Mouse (Mus musculus) neural tube, embryonic 13.5 days (tissue): Measurements from ENCODE around the gene Sox6. TPM values are rescaled to one million over a fixed set of nuclear protein-coding genes. Genes with fewer than 3 reads are reported as not detected.

Experiments used
- ATAC-seq: fragments of 200-750 bp; cut with Nextera tagmentation; 2 replicates; pipeline ENCODE4 v1.8.0; 2017; ENCODE audit warnings: low read depth, mild to moderate bottlenecking, moderate TSS enrichment, moderate library complexity
- H3K27ac ChIP-seq: fragments of 300-500 bp; sonication (generic); replicated peaks from 2 replicates; pipeline ENCODE4 v1.5.1; 2015; ENCODE audit warnings: moderate library complexity, mild to moderate bottlenecking, inconsistent platforms
- H3K27me3 ChIP-seq: fragments of 300-500 bp; sonication (generic); 2 replicates; pipeline ENCODE4 v1.6.1; 2015; ENCODE audit warnings: mild to moderate bottlenecking, inconsistent platforms
- H3K36me3 ChIP-seq: fragments of 300-500 bp; sonication (generic); 2 replicates; pipeline ENCODE4 v1.6.1; 2015; ENCODE audit warnings: mild to moderate bottlenecking, inconsistent platforms
- H3K4me1 ChIP-seq: fragments of 300-500 bp; sonication (generic); replicated peaks from 2 replicates; pipeline ENCODE4 v1.6.1; 2015; ENCODE audit warnings: inconsistent platforms
- H3K4me2 ChIP-seq: fragments of 300-500 bp; sonication (generic); 2 replicates; pipeline ENCODE4 v1.6.1; 2015; ENCODE audit warnings: inconsistent platforms, mild to moderate bottlenecking, moderate library complexity
- H3K4me3 ChIP-seq: fragments of 300-500 bp; sonication (generic); 2 replicates; pipeline ENCODE4 v1.5.1; 2015; ENCODE audit warnings: mild to moderate bottlenecking, inconsistent platforms
- H3K9ac ChIP-seq: fragments of 300-500 bp; sonication (generic); 2 replicates; pipeline ENCODE4 v1.6.1; 2015; ENCODE audit warnings: moderate library complexity, mild to moderate bottlenecking, inconsistent platforms
- H3K9me3 ChIP-seq: fragments of 300-500 bp; sonication (generic); 2 replicates; pipeline ENCODE4 v1.6.1; 2016; ENCODE audit warnings: inconsistent platforms
- WGBS: fragments of 180-500 bp; shearing (Covaris S2); methylation state at CpG from one replicate; pipeline ENCODE4 v1.1.7; 2015; 5-methylcytosine and 5-hydroxymethylcytosine counted together
- polyA plus RNA-seq: library from polyadenylated mRNA; unstranded; fragments of >200 nt; fragmentation: Nextera tagmentation; extraction: Ambion mirVana; gene quantifications from 2 replicates; pipeline ENCODE4 v1.2.1, GENCODE M21; 2015

Sox6 gene
- polyA plus RNA-seq, 1 experiment from 2014 or later: 46.1 TPM

DNA sequence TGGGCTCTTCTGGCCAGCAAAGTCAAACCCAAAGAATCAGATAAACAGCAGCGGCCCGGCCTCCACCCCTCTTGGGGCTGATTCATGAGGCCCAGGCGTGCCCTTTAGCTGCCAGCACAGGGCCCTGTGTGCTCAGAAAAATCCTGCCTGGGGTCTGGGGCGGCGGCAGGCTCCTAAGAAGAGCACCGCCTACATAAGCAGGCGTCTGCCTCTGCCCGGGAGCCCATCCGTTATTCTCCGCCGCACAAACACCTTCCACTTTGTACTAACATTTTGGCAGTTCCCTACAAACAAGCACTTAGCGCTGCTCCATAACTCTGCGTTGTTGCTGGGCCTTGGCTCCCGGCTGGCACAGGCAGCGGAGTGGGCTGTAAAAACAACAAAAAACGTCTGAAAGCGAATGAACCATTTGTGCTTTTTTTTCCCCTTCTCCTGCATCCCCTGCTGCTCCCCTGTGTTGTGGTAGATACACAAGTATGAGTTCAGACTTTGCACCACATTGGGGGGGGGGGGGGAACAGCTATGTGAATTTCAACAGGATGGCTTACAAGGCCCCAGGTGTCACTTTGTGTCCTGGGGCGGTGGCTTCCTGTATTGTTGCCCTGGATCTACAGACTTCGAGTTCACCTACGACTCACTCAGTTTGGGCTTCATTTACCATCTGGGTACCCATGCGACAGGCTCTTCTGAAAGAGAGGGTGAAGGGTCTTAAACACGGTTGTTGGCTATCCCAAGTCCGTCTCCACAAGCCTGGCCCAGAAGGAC lies 588.0 kb downstream of the Sox6 start:
- H3K27ac ChIP-seq: 0 out of 2 replicates have a peak overlapping the region, but pooled peaks have one; percentile 25
- 0 out of 2 replicates have a peak, but pooled peaks have one; percentile 32 for ATAC-seq
- H3K4me3 ChIP-seq: no peak overlapping the region
- peaks cover 28% of the 10 kb centered on the region for H3K4me1 ChIP-seq
- no peaks in the 10 kb centered on the region for H3K36me3 ChIP-seq
- no peaks in the 10 kb centered on the region for H3K9me3 ChIP-seq
- H3K4me2 ChIP-seq: no peak overlapping the region
- peak overlapping the region; percentile 27; the same call in 1 of the 2 replicates for H3K9ac ChIP-seq
- peaks cover 11% of the 10 kb centered on the region; the same call in 1 of the 2 replicates for H3K27me3 ChIP-seq
- WGBS: 29% methylated on average over 23 of the region's 23 CpGs

DNA sequence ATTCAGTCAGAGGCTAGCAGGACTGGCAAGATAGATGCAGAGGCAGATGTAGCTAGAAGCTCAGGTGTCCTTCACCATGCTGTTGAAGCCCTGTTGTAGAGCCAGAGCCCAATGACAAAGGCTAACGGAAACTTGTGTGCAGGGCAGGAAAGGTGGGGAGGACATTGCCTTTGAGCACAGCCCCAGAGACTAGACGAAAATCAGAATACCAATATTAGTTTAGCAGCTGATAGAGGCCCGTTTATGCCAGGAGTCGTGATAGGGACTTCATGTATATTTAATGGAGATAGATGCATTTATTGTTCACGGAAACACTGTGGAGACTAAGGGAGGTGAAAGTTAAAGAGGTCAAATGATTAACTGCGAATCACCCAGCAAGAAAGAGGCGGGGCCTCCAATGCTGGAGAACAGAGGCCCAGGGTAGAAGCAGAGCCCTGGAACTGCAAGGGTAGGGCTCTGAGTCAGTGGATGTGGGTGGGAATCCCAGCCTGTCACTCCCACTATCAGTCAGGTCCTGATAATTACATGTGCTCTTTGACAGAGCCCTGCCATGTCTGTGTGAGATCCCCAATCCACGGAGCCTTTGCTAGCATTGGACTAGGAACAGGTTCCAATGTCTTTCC lies 590.1 kb downstream of the Sox6 start:
- Histone ChIP-seq H3K4me1 (peaks cover 27% of the 10 kb centered on the region), H3K36me3 (no peaks in the 10 kb centered on the region), H3K9me3 (no peaks in the 10 kb centered on the region), H3K27ac (no peak overlapping the region), H3K9ac (no peak overlapping the region), H3K27me3 (peaks cover 7% of the 10 kb centered on the region; the same call in 1 of the 2 replicates), H3K4me2 (no peak overlapping the region), H3K4me3 (no peak overlapping the region)
- ATAC-seq: no peak
- WGBS: 36% methylated on average over 8 of the region's 8 CpGs

DNA sequence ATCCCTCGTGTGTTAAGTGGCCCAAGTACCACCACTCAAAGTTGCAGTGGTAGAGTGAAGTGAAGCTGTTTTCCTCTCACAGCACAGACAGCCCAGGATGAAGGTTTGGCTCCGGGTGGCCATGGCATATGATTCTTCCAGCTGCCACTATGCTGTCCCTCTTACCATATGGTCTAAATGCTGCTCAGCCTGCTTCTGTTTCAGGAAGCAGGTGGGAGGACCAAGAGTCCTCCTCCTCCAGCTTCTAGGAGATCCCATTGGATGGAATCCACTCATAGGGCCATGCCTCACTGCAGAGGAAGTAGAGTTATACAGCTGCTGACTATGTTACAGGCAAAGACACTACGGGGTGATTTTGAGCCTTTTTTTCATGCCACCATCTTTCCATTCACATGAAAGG lies 591.5 kb downstream of the Sox6 start:
- no peak overlapping the region for H3K4me2 ChIP-seq
- H3K4me3 ChIP-seq: no peak overlapping the region
- H3K9ac ChIP-seq: no peak overlapping the region
- no peaks in the 10 kb centered on the region for H3K36me3 ChIP-seq
- peaks cover 18% of the 10 kb centered on the region for H3K4me1 ChIP-seq
- no peaks in the 10 kb centered on the region for H3K9me3 ChIP-seq
- ATAC-seq: no peak
- 75% methylated on average over 3 of the region's 3 CpGs for WGBS
- peaks cover under 1% of the 10 kb centered on the region; the same call in 1 of the 2 replicates for H3K27me3 ChIP-seq
- no peak overlapping the region for H3K27ac ChIP-seq

DNA sequence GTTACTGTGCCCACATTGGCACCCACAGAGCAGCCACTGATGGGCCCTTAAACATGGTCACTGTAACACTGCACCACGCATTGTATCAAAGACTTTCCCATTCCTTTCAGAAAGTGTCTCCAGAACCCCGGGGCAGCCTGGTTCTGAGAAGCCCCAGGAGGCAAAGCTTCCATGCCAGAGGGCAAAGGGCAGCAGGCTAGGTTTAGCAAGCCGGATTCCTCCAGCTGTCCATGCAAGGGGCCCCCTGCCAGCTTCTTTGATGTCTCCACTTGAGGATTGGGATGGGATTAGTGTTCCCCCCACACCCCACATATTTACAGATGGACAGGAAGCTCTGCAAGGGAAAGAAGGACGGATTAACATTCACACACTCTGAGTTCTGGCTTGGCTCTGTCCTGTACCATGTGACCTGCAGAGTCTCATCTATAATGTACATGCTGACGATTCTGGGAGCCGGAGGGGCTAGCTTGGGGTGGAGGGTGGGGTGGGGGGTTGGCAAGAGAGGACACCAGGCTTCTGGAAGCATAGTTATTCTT lies 592.0 kb downstream of the Sox6 start:
- H3K36me3 ChIP-seq: no peaks in the 10 kb centered on the region
- peaks cover 18% of the 10 kb centered on the region for H3K4me1 ChIP-seq
- no peaks in the 10 kb centered on the region for H3K9me3 ChIP-seq
- no peak for ATAC-seq
- no peak overlapping the region for H3K4me2 ChIP-seq
- WGBS: 46% methylated on average over 6 of the region's 6 CpGs
- no peak overlapping the region for H3K4me3 ChIP-seq
- no peak overlapping the region for H3K27ac ChIP-seq
- no peak overlapping the region for H3K9ac ChIP-seq
- no peaks in the 10 kb centered on the region for H3K27me3 ChIP-seq

DNA sequence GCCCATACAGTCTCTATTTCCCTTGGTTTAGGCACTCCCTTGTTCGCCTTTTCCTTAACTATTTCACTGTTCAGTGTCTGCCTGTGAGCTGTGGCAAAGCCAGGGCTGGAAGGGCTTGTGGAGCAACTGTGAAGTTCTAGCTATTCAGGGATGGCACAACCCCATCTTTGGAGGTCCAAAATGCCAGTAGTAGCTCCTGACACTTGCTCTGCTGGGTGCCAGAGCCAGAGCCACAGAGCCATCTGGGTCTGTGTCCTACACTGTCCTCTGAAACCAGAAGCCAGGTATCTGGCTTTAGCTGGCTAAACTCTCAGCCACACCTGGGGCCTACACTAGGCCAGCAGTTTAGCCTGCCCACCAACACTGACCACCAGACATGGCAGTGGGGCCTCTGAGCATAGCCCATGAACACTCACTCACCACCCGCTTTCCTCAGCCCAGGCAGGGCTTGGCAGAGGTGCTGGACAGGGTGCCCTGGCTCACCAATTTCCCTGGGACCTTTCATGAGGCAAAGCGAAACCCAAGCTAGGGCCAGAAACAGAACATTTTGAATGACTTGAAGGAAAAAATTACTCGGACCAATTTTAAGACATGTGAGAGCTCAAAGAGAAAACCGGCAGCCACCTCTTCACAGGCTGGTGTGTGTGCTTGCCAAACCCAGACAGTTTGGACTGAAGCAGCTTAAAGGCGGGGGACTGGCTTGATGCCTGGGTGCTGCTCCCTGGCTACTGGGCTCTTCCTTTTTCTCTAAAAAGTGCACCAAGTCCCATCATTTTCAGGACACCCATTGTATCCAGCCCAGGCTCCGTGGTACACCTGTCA lies 612.2 kb downstream of the Sox6 start:
- H3K4me2 ChIP-seq: no peak overlapping the region
- no peak overlapping the region for H3K27ac ChIP-seq
- no peak for ATAC-seq
- no peak overlapping the region for H3K9ac ChIP-seq
- H3K4me1 ChIP-seq: no peaks in the 10 kb centered on the region
- 88% methylated on average over 7 of the region's 7 CpGs for WGBS
- no peaks in the 10 kb centered on the region for H3K36me3 ChIP-seq
- H3K27me3 ChIP-seq: no peaks in the 10 kb centered on the region
- H3K4me3 ChIP-seq: no peak overlapping the region
- H3K9me3 ChIP-seq: no peaks in the 10 kb centered on the region

DNA sequence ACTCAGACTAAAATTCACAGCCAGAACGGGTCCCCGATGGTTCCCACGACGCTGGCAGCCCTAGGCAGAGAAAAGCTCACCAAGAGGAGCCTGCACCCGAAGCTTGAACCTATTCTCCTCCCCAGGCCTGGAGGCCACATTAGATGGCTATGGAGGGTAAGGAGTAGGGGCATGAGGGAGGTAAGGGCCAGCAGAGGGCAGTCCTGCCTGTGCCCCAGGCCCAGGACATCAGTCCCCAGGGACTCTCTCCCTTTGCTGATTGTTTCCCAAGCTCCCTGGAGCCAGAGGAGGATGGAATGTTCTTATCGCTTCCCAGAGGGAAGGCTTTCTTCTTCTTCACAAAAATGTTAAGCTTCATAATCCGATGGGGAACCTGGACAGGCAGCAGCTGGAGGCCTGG lies 615.8 kb downstream of the Sox6 start:
- no peaks in the 10 kb centered on the region for H3K36me3 ChIP-seq
- H3K4me3 ChIP-seq: no peak overlapping the region
- no peaks in the 10 kb centered on the region for H3K4me1 ChIP-seq
- H3K9ac ChIP-seq: no peak overlapping the region
- no peak overlapping the region for H3K27ac ChIP-seq
- H3K4me2 ChIP-seq: no peak overlapping the region
- ATAC-seq: no peak
- no peaks in the 10 kb centered on the region for H3K9me3 ChIP-seq
- WGBS: 73% methylated on average over 7 of the region's 7 CpGs
- no peaks in the 10 kb centered on the region for H3K27me3 ChIP-seq

DNA sequence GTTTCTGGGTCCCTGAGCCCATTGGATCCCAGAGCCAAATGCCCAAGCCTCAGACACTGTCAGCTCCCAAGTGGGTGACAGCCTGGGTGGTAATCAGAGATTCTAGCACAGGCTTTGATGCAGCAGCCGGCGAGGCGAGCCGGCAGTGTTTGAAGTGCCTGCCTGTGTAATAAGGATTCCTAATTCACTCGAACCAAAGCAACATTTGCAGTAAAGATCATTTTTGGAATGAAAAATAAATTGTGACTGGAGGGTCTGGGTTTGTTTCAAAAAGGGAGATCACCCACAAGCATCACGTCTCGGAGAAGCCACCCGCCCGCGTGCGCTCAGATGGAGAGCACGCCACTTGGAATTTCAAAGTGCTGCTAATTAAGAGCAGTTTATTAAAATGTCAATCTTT lies 617.6 kb downstream of the Sox6 start:
- no peak overlapping the region for H3K27ac ChIP-seq
- no peaks in the 10 kb centered on the region for H3K27me3 ChIP-seq
- no peak overlapping the region for H3K4me2 ChIP-seq
- no peak overlapping the region for H3K4me3 ChIP-seq
- WGBS: 64% methylated on average over 12 of the region's 12 CpGs
- H3K4me1 ChIP-seq: no peaks in the 10 kb centered on the region
- no peak for ATAC-seq
- no peaks in the 10 kb centered on the region for H3K36me3 ChIP-seq
- no peak overlapping the region for H3K9ac ChIP-seq
- no peaks in the 10 kb centered on the region for H3K9me3 ChIP-seq

Other genes with a start within 250 kb of the Sox6 start
- 324 and 338 TPM in 2 replicates for gene 1110004F10Rik, start 601 bp upstream of the Sox6 start, polyA plus RNA-seq
- gene Gm4353, start 45.8 kb upstream of the Sox6 start, polyA plus RNA-seq: 1.5 TPM in 2 replicates